Mouse (Mus musculus): ENCODE measurements around the gene Sipa1l2. TPM values are rescaled to one million over a fixed set of nuclear protein-coding genes. Genes with fewer than 3 reads are reported as not detected.

Sipa1l2 gene
- polyA plus RNA-seq, 1 experiment, result 0.01 TPM

DNA sequence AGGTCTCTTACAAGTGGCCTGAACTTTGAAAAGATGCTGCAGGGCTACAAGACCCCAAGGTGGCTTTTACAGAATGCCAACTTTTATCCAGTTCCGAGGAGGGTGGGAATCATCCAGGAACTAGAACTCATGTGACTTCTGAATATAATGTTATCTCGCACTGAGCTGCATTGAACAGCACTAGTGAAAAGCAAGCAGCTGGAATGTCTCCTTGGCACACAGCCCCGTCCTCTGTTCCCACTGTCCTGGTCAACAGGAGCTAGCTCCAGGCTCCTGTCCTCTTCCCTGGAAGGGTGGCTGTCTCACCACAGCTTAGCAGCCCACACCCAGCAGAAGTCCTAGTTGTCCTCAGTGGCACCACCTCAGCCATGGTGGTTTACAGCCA lies 124.4 kb downstream of the Sipa1l2 start:
- Histone ChIP-seq H3K27me3 (ENCODE audit: control insufficient read depth) (no peaks in the 10 kb centered on the region), H3K36me3 (ENCODE audit: control insufficient read depth) (no peaks in the 10 kb centered on the region; the same call in 1 of the 2 replicates), H3K9me3 (ENCODE audit: control insufficient read depth, low read length) (no peaks in the 10 kb centered on the region), H3K4me1 (ENCODE audit: control insufficient read depth) (no peaks in the 10 kb centered on the region), H3K4me3 (replicated peaks) (no peak overlapping the region)
- TF ChIP-seq TAL1 (IDR thresholded peaks at IDR 0.05; ENCODE audit: low read length) (no peak), GATA1 (IDR thresholded peaks at IDR 0.05; ENCODE audit: low read length) (no peak)

DNA sequence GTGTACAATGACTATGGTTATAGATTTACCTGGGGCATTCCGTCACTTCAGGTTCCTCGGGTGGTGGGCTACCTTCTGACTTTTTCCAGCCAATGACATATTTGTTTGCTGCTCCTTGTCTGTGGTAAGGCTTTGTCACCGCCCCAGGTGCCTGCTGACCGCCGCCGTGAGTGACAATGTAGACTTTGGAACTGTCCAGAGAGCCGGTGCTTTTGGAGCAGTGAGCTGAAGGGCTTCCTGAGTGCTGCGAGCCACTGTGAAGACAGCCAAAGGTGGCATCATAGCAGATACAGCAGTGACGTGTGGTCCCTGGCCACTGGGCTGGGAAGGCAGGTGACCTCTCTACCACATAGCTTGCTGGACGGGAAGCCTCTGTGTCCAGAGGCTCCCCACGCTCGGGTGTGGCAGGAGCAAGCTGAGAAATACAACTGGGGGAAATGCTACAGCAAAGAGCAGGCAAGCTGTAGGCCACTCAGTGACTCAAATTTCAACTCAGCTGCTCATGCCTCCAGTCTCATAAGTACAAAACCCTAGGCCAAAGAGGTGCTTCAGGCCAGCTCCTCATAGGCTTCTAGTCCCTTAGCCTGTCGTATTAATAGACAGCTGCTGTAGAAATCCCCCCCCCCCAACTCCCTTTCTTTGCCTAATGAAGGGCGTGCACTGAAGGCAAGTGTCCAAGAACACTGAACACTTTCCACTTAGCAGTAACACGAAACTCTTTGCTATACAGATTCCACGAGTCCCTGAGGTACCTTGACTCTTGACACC lies 125.0 kb downstream of the Sipa1l2 start:
- Histone ChIP-seq H3K4me3 (replicated peaks) (no peak overlapping the region), H3K36me3 (ENCODE audit: control insufficient read depth) (no peaks in the 10 kb centered on the region; the same call in 1 of the 2 replicates), H3K27me3 (ENCODE audit: control insufficient read depth) (no peaks in the 10 kb centered on the region), H3K4me1 (ENCODE audit: control insufficient read depth) (no peaks in the 10 kb centered on the region), H3K9me3 (ENCODE audit: control insufficient read depth, low read length) (no peaks in the 10 kb centered on the region)
- TF ChIP-seq GATA1 (IDR thresholded peaks at IDR 0.05; ENCODE audit: low read length), result no peak
- no peak for TF ChIP-seq TAL1 (IDR thresholded peaks at IDR 0.05; ENCODE audit: low read length)

DNA sequence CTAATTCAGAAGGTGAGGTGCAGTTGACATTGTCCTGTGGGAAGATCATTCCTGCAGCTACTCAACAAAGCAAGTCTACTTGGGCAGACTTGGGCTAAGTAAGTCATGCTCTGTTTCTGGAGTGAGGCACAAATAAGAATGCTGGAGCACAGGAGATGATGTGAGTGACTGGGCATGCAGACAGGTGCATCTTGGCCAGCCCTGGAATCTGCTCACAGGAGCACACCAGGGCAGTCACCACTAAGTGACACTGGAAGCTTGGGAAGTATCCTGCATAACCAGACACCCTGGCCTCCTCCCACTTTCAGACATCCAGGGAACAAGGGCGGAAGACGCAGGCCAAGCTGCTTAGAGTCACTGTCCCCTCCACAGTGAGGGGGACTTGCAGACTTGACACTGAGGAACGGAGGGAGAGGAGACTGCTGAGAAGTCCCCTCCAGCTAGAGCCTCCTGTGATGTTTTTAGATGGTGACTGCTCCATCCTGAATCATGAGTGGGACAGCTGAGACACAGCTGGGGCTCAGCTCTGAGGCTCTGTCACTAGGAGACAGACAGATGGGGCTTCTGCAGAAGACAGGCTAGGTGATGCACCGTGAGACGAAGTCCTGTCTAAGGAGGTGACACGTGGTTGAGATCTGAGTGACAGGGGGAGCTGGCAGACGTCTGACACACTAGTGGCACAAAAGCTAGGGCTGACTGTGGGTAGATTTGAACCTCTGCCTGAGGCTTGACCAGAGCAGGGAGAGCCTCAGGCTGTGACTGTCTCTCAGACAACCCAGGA lies 134.1 kb downstream of the Sipa1l2 start:
- no peaks in the 10 kb centered on the region for H3K9me3 ChIP-seq (ENCODE audit: control insufficient read depth, low read length)
- no peaks in the 10 kb centered on the region for H3K4me1 ChIP-seq (ENCODE audit: control insufficient read depth)
- H3K27me3 ChIP-seq (ENCODE audit: control insufficient read depth), result no peaks in the 10 kb centered on the region
- TF ChIP-seq TAL1 (IDR thresholded peaks at IDR 0.05; ENCODE audit: low read length) (no peak), GATA1 (IDR thresholded peaks at IDR 0.05; ENCODE audit: low read length) (no peak)
- no peaks in the 10 kb centered on the region for H3K36me3 ChIP-seq (ENCODE audit: control insufficient read depth)
- H3K4me3 ChIP-seq (replicated peaks), result no peak overlapping the region

DNA sequence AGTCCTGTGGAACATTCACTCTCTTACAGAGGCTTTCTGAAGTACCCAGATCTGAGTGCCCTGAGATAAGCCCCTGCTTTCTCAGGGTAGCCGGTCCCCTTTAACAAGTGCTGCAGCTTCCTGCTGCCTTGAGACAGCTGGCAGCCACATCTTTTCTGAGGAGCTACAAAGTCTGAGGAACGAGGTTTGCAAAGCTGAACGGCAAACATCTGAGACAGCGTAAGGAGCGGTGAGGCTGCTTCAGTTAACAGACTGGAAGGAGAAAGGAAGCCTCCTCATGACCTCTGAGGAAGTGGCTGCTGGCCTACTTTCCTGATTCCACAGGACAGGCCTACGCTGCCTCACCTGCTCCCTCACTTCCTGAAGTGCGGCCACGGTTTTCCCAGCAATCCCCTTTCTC lies 135.5 kb downstream of the Sipa1l2 start:
- Histone ChIP-seq H3K36me3 (ENCODE audit: control insufficient read depth) (no peaks in the 10 kb centered on the region), H3K4me1 (ENCODE audit: control insufficient read depth) (no peaks in the 10 kb centered on the region), H3K27me3 (ENCODE audit: control insufficient read depth) (no peaks in the 10 kb centered on the region), H3K9me3 (ENCODE audit: control insufficient read depth, low read length) (no peaks in the 10 kb centered on the region), H3K4me3 (replicated peaks) (no peak overlapping the region)
- TF ChIP-seq GATA1 (IDR thresholded peaks at IDR 0.05; ENCODE audit: low read length) (no peak), TAL1 (IDR thresholded peaks at IDR 0.05; ENCODE audit: low read length) (no peak)

- TF ChIP-seq TAL1 (IDR thresholded peaks at IDR 0.05; ENCODE audit: low read length) (no peak), GATA1 (IDR thresholded peaks at IDR 0.05; ENCODE audit: low read length) (no peak)
- H3K9me3 ChIP-seq (ENCODE audit: control insufficient read depth, low read length), result no peaks in the 10 kb centered on the region
Measured at GRCm38 (mm10) chr8:125431321-125431720, 138.3 kb downstream of the Sipa1l2 start.

DNA sequence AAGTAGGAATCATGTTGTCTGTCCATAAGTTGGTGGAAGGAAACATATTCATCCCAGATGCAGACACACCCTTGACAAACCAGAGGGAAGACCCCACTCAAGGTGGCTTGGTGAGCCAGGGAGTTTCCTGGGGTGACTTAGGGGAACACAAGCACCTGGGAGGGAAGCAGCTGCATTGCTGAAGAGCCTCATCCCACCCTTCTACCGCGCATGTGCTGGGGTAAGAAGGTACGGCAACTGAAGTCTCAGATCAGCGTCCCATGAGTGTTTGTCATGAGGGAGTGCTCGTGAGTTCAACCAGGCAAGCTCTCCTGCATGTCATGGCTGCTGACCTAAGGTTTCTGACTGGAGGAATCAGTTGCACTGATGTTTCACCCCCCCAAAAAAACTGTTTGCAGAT lies 138.8 kb downstream of the Sipa1l2 start:
- no peaks in the 10 kb centered on the region for H3K9me3 ChIP-seq (ENCODE audit: control insufficient read depth, low read length)
- H3K4me1 ChIP-seq (ENCODE audit: control insufficient read depth), result no peaks in the 10 kb centered on the region
- H3K36me3 ChIP-seq (ENCODE audit: control insufficient read depth), result no peaks in the 10 kb centered on the region
- H3K27me3 ChIP-seq (ENCODE audit: control insufficient read depth), result no peaks in the 10 kb centered on the region
- TF ChIP-seq TAL1 (IDR thresholded peaks at IDR 0.05; ENCODE audit: low read length), result no peak
- TF ChIP-seq GATA1 (IDR thresholded peaks at IDR 0.05; ENCODE audit: low read length), result no peak
- H3K4me3 ChIP-seq (replicated peaks), result no peak overlapping the region

More at GRCm38 (mm10) chr8:125431321-125431720, 138.3 kb downstream of the Sipa1l2 start:
- Histone ChIP-seq H3K36me3 (ENCODE audit: control insufficient read depth) (no peaks in the 10 kb centered on the region), H3K4me3 (replicated peaks) (no peak overlapping the region), H3K27me3 (ENCODE audit: control insufficient read depth) (no peaks in the 10 kb centered on the region), H3K4me1 (ENCODE audit: control insufficient read depth) (no peaks in the 10 kb centered on the region)

- Histone ChIP-seq H3K9me3 (ENCODE audit: control insufficient read depth, low read length) (no peaks in the 10 kb centered on the region), H3K27me3 (ENCODE audit: control insufficient read depth) (no peaks in the 10 kb centered on the region), H3K4me3 (replicated peaks) (no peak overlapping the region), H3K36me3 (ENCODE audit: control insufficient read depth) (no peaks in the 10 kb centered on the region), H3K4me1 (ENCODE audit: control insufficient read depth) (no peaks in the 10 kb centered on the region)
- TF ChIP-seq GATA1 (IDR thresholded peaks at IDR 0.05; ENCODE audit: low read length), result no peak
- no peak for TF ChIP-seq TAL1 (IDR thresholded peaks at IDR 0.05; ENCODE audit: low read length)
Measured at GRCm38 (mm10) chr8:125428979-125429690, 140.5 kb downstream of the Sipa1l2 start.

DNA sequence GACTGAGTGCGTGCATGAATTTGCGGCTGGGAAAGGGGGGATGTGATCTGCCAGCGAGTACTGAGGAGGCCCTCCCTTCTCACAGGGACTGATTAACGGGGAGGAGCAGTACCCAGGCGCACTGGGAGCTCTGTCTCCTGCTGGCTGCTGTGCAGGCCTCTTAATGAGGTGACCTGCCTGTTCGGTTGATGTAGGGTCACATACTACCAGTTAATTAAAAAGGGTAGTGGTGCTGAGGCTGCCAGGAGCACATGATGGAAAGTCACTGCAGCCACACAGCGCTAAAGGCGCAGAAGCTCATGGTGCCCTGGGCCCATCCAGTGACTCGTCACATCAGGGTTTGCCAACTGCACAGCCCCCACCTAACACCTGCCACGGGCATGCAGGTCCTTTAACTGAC lies 145.7 kb downstream of the Sipa1l2 start:
- TF ChIP-seq GATA1 (IDR thresholded peaks at IDR 0.05; ENCODE audit: low read length) (no peak), TAL1 (IDR thresholded peaks at IDR 0.05; ENCODE audit: low read length) (no peak)
- Histone ChIP-seq H3K4me3 (replicated peaks) (no peak overlapping the region), H3K4me1 (ENCODE audit: control insufficient read depth) (no peaks in the 10 kb centered on the region), H3K9me3 (ENCODE audit: control insufficient read depth, low read length) (no peaks in the 10 kb centered on the region), H3K27me3 (ENCODE audit: control insufficient read depth) (no peaks in the 10 kb centered on the region), H3K36me3 (ENCODE audit: control insufficient read depth) (no peaks in the 10 kb centered on the region; the same call in 1 of the 2 replicates)
